Mouse (Mus musculus) adrenal gland, adult 10 weeks (tissue): ENCODE results near the gene Smpx. TPM values are rescaled to one million over a fixed set of nuclear protein-coding genes. Genes with fewer than 3 reads are reported as not detected.

Experiments used
- polyA plus RNA-seq: library from polyadenylated mRNA; stranded (reverse); fragments of 350-450 nt; fragmentation: Illumina TruSeq; extraction: RNeasy Lipid Tissue Mini Kit (QIAGEN cat#74804); gene quantifications from one replicate; pipeline ENCODE4 v1.2.3, GENCODE M21; 2014; ENCODE audit warnings: low read depth, low replicate concordance

The Smpx gene
- 114 TPM for polyA plus RNA-seq

DNA sequence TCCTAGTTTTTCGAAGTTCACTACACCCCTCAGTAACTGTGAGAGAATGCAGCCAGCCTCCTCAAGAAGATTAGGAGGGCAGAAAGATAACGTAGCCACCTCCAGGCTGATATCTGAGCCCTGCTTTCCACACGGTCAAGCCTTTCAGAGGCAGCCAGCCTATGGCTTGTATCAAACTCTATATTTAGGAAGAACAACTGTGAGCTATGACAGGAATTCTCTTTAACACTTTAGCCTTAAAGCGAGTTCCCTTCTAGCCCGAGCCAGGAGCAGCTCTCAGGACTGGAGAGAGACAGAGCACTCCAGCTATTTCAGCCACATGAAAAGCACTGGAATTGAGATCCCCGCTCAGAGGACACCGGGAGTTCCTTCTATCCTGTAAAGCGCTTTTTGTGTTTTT is at the start of gene Smpx:
Gene Smpx, plus strand, starts transcription at position 49 of the 400 bp plus-strand sequence.

Other genes with a start within 250 kb of the Smpx start
- gene Sms, start 206.6 kb upstream of the Smpx start, polyA plus RNA-seq = 54.4 TPM
- gene Yy2, start 129.9 kb upstream of the Smpx start, polyA plus RNA-seq = 5.4 TPM
- gene Mbtps2, start 100.2 kb upstream of the Smpx start, polyA plus RNA-seq = 77.3 TPM
- not detected for gene Klhl34, start 119.5 kb downstream of the Smpx start, polyA plus RNA-seq